Mouse (Mus musculus) urinary bladder, postnatal 4 days (tissue): ENCODE results near the gene Zbtb38.

Experiments used
- DNase-seq, 2 experiments: peaks; one replicate each; pipeline ENCODE4 v3.0.0; 2021 to 2022; ENCODE audit warnings: low spot score in 2 of 2

Zbtb38 gene

DNA sequence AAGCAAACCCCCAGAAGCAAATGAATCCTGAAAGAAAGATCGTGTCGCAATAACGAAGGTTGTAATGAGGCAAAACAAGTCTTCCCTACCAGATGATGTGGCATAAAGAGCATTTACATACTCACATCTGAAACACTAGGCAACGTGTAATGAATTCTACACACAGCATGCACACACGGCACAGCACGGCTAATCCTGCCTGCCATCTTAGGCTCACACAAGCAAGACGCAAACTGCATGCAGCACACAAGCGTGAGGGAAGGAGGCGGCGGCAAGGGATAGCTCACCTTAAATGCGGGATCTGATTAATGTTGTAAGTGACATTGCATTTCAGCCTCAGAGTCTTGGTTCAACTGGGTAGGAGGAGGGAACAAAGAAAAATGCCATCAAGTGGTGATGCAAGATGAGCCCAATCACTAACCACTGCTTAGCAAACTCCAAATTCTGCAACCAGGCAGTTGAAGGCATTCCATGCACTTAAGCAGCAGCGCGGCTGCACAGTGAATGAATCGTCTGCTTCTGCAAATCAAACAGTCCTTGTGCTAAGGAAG, 20.6 kb downstream of the Zbtb38 start:
- no peak for DNase-seq

GRCm38 (mm10) chr9:96731039-96731895, 21.4 kb downstream of the Zbtb38 start:
- no peak for DNase-seq

DNA sequence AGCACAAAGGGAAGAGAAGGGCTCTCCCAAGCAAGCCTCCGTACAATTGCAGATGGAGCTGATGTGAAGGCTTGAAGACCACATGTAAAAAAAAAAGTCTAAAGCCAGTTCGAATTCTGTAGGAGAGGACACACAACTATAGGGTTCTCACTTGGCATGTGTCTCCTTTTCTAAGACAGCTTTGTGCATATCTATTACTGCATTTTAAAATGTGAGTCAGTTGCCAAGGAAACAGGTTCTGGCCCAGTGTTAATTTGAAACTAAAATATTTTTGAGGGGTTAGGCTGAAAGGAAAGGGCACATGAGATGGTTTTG, 22.4 kb downstream of the Zbtb38 start:
- no peak for DNase-seq

DNA sequence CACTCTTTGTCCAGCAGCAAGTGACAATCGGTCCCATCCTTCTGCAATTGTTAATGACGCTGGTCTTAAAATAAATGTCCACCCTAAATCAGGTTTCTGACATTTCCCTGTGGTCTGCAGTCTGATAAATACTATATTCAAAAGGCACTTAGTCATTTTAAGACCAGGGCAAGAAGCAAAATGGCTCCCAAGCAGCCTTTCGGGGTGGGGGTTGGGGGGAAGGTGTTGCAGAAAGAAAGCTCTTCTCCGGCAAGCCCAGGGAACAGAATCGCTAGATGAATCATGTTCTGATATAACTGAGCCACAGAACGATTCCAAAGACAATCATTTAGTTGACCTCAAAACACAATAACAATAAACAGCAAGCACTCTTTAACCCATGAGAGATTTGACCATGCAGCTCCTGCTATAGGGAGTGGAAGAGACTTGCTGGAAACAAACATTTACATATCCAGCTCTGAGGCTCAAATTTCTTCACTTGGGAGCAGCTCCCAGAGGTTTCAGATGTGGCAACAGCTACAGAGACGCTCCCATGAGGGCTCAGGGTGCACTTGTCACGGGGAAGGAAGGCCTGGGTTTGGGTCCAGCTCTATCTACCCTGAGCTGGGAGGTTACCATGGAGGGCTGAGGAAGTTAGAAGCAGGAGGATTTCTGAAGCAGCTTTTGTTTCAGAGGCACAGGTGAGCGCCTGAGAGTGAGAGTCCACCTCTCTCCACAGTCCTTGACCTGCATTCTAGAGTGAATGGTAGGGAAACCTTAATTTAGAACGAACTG, 22.9 kb downstream of the Zbtb38 start:
- DNase-seq: no peak

GRCm38 (mm10) chr9:96728338-96729162, 24.1 kb downstream of the Zbtb38 start:
- no peak for DNase-seq

- DNase-seq: no peak
These were observed 24.9 kb downstream of the Zbtb38 start for GRCm38 (mm10) chr9:96727688-96728087.

- DNase-seq: no peak
These were observed 26.1 kb downstream of the Zbtb38 start for GRCm38 (mm10) chr9:96726336-96727131.

DNA sequence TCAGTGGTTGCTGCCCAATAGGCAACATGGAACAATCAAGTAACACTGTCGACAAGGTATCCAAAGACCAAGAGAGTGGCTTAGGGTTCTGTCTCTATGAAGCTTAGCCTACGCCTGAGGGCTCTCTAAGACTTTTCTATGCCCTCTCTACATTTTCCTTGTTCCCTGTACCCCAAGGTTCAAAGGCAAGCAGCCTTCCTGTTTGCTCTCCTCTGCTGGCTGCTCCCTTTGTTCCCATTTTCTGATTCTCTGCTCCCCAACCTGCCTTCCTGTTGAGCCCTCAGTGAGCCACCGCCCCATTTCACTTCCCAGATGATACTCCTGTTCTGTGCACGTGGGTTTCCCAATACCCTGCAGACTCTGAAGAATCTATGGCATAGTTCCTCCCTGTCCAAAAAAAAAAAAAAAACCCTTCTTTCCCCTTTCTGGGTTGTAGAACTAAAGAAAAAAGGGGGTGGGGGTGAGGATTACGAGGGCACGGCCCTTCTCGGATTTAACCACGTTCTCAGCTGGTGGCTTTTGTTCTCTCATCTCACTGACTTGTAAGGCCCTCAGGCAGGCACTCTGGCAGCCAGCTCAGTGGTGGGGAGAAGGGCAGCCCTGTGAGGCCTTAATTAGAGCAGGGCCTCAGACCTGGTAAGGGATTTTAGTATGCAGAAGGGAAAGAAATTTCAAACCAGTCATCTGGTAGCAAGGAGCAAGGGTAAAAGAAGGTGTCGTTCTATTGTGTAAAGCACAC, 26.9 kb downstream of the Zbtb38 start:
- no peak for DNase-seq

- no peak for DNase-seq
These were observed 29.0 kb downstream of the Zbtb38 start for GRCm38 (mm10) chr9:96723650-96724049.

GRCm38 (mm10) chr9:96721163-96721799, 31.4 kb downstream of the Zbtb38 start:
- no peak for DNase-seq

GRCm38 (mm10) chr9:96720510-96721162, 32.0 kb downstream of the Zbtb38 start:
- DNase-seq: no peak

- DNase-seq: peak; percentile 68 to 70
These were observed 33.0 kb downstream of the Zbtb38 start for GRCm38 (mm10) chr9:96719408-96720158.

- DNase-seq: no peak
These were observed 33.7 kb downstream of the Zbtb38 start for GRCm38 (mm10) chr9:96718888-96719287.

GRCm38 (mm10) chr9:96718402-96718798, 34.2 kb downstream of the Zbtb38 start:
- DNase-seq: no peak

DNA sequence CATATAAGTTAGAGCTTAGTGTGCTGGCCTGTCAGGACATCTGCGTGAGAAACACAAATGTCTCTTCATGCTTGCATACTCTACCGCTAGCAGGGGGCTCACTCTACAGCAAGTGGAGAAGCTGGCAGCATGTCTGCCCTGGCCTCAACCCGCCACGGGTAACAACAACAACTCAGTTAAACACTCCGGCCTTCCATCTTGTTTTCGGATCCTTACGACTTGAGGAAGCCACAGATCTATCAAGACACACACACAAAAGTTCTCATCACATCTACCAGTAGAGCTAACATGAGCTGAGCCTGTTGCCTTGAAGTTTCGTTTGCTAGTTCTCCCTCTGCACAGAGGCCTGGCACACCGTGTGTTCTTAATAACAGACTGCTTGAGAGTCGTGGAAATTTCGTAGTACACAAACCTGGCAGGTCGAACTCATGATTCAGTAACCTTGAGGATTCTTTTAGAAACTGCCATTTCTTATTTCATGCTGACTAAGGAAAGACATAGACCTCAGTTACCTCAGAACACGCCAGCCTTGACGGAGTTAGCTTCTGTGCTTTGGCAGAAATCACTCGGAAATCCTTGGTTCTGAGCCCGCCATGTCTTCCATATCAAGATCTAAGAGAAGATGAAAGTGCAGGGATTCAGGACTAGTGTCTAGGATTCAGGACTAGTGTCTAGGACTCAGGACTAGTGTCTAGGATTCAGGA, 34.8 kb downstream of the Zbtb38 start:
- DNase-seq: no peak

- no peak for DNase-seq
These were observed 35.7 kb downstream of the Zbtb38 start for GRCm38 (mm10) chr9:96716735-96717444.

- DNase-seq: no peak
These were observed 36.5 kb downstream of the Zbtb38 start for GRCm38 (mm10) chr9:96716136-96716535.
